Mouse (Mus musculus) limb, embryonic 10.5 days (tissue): ENCODE data around the gene Cyp2c23. TPM values are rescaled to one million over a fixed set of nuclear protein-coding genes. Genes with fewer than 3 reads are reported as not detected.
A peak's percentile ranks its signal among the peaks of the same experiment; 100 is the strongest.

ENCODE experiments used
- DNase-seq: peaks from one replicate; pipeline ENCODE4 v3.0.0-alpha.2; 2017; ENCODE audit warnings: low spot score
- H3K27ac ChIP-seq: fragments of 300-500 bp; sonication (generic); 2 replicates; pipeline ENCODE4 v1.5.1; 2016; ENCODE audit warnings: mild to moderate bottlenecking
- H3K27me3 ChIP-seq: fragments of 300-500 bp; sonication (generic); 2 replicates; pipeline ENCODE4 v1.6.1; 2016; ENCODE audit warnings: low read depth, mild to moderate bottlenecking; ENCODE audit not compliant: poor library complexity, severe bottlenecking
- H3K36me3 ChIP-seq: fragments of 300-500 bp; sonication (generic); 2 replicates; pipeline ENCODE4 v1.6.1; 2016; ENCODE audit warnings: mild to moderate bottlenecking, moderate library complexity
- H3K4me1 ChIP-seq: fragments of 300-500 bp; sonication (generic); 2 replicates; pipeline ENCODE4 v1.6.1; 2016
- H3K4me3 ChIP-seq: fragments of 300-500 bp; sonication (generic); 2 replicates; pipeline ENCODE4 v1.5.1; 2016; ENCODE audit warnings: mild to moderate bottlenecking, moderate library complexity
- H3K9me3 ChIP-seq: fragments of 300-500 bp; sonication (generic); replicated peaks from 2 replicates; pipeline ENCODE4 v1.6.1; 2016; ENCODE audit warnings: mild to moderate bottlenecking
- WGBS: fragments of 180-500 bp; shearing (Covaris S2); methylation state at CpG from one replicate; pipeline ENCODE4 v1.1.7; 2016; 5-methylcytosine and 5-hydroxymethylcytosine counted together
- polyA plus RNA-seq: library from polyadenylated mRNA; unstranded; fragments of >200 nt; fragmentation: Nextera tagmentation; extraction: Ambion mirVana; gene quantifications from 2 replicates; pipeline ENCODE4 v1.2.1, GENCODE M21; 2016

The Cyp2c23 gene
- polyA plus RNA-seq, 1 experiment from 2014 or later: not detected

DNA sequence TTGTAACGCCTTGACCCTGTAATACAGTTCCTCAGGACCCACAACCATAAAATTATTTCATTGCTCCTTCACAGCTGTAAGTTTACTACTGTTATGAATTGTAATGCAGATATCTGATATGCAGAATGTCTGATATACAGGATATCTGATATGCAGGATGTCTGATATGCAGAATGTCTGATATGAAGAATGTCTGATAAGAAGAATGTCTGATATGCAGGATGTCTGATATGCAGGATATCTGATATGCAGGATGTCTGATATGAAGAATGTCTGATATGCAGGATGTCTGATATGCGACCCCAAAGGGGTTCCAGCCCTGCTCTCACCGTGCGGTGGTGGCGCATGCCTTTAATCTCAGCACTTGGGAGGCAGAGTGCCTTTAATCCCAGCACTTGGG lies 47.0 kb downstream of the Cyp2c23 start:
- WGBS: 93% methylated on average over 5 of the region's 5 CpGs
- no peaks in the 10 kb centered on the region for H3K36me3 ChIP-seq
- DNase-seq: no peak
- H3K27ac ChIP-seq: no peak overlapping the region
- H3K9me3 ChIP-seq: no peaks in the 10 kb centered on the region
- H3K4me3 ChIP-seq: no peak overlapping the region
- peaks cover 20% of the 10 kb centered on the region for H3K27me3 ChIP-seq
- H3K4me1 ChIP-seq: peaks cover 8% of the 10 kb centered on the region

DNA sequence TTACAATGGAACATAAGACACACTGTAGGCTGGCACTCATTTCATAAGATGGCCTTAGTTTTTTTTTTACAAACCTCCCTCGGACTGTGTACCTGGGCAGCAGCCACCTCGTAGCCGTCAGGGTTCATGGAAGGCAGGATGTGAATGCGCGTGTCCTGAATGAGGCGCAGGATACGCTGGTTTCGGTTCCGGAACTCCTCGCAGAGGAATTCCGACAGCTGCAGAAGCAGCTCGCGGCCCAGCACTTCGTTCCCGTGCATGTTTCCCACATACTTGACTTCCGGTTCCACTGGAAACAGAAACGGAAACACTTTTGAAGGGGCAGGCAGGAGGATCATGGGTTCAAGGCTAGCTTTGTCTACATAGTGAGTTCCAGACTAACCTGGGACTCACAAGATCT lies 48.3 kb downstream of the Cyp2c23 start:
- H3K4me1 ChIP-seq: peaks cover under 1% of the 10 kb centered on the region
- no peak for DNase-seq
- H3K9me3 ChIP-seq: no peaks in the 10 kb centered on the region
- peaks cover 8% of the 10 kb centered on the region for H3K27me3 ChIP-seq
- H3K4me3 ChIP-seq: no peak overlapping the region
- no peak overlapping the region for H3K27ac ChIP-seq
- no peaks in the 10 kb centered on the region for H3K36me3 ChIP-seq
- 93% methylated on average over 17 of the region's 17 CpGs for WGBS

DNA sequence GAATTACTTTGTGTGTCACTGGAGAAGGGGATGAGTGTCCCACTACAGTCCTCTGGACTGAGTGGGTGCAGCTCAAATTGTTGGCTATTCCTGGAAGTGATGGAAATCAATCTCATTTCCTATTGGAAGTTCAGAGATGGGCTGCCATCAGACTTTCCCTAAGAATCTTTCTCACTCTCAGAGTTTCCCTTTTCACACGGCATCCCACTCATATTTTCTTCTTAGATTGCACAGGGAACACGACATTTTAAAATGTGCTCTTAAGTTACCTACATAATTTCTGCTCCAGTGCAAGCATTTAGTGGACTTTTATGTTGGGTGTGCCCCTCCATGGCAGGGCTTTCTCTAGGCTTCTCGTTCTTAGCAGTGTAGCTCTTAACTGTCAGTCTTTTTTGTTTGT lies 51.2 kb downstream of the Cyp2c23 start:
- Histone ChIP-seq H3K4me1 (no peaks in the 10 kb centered on the region), H3K36me3 (no peaks in the 10 kb centered on the region), H3K27me3 (no peaks in the 10 kb centered on the region), H3K9me3 (no peaks in the 10 kb centered on the region), H3K4me3 (no peak overlapping the region), H3K27ac (no peak overlapping the region)
- DNase-seq: no peak
- WGBS: 89% methylated on average over 3 of the region's 3 CpGs

DNA sequence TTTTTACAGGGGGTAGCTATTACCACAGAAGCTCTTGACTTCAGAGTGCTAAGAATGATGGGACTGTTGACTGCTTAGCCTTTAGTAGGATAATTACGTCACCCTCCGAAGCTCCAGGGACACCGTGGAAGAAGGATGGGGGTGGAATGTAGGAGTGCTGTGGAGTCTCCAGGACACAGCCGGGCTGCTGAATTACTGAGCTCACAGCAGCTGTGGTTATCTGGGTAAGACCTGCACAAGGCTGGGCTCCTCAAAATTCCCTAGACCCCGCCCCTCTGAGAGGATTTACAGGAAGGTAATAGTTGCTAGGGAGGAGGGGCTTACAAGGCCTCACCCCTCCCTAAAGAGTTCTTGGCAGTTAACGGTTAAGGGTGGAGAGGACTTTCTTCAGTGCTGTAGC lies 52.3 kb downstream of the Cyp2c23 start:
- H3K27me3 ChIP-seq: no peaks in the 10 kb centered on the region
- no peak overlapping the region for H3K4me3 ChIP-seq
- H3K36me3 ChIP-seq: no peaks in the 10 kb centered on the region
- no peak for DNase-seq
- 58% methylated on average over 6 of the region's 6 CpGs for WGBS
- no peak overlapping the region for H3K27ac ChIP-seq
- H3K4me1 ChIP-seq: no peaks in the 10 kb centered on the region
- no peaks in the 10 kb centered on the region for H3K9me3 ChIP-seq

DNA sequence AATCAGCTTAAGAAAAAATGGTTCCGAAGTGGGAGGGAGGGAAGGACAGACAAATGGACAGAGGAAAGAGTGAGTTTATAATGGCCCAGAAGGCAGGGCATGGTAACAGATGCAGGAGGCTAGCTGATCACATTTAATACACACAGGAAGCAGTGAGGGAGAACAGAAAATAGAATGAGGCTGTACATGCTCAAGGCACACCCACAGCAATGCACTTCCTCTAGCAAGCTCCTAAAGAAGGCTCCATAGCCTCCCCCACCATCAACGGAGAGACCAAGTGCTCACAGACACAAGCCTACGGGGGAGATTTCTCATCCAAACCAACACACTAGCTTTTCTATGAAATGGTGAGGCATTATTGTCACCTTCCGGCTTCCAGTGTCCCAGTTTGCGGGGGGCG lies 54.8 kb downstream of the Cyp2c23 start:
- DNase-seq: no peak

DNA sequence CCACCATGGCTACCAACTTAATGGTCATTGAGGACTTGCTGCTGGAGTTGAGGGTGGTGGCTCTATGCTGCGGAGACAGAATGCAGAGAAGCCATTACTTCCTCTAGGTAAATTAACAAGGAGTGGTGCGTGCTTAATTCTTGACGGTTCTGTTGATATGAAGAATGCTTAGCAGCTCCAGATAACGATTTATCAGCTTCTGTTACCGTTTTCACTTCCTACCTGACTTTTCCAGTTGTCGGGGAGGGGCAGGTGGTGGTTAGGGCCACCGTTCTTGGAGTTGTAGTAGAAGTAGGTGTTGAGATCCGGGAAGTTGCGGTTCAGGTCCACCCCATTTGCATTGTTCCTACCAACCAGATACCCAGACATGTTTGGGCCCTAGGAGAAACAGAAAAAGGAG lies 55.3 kb downstream of the Cyp2c23 start:
- Histone ChIP-seq H3K4me1 (no peaks in the 10 kb centered on the region), H3K36me3 (no peaks in the 10 kb centered on the region), H3K9me3 (no peaks in the 10 kb centered on the region), H3K27me3 (no peaks in the 10 kb centered on the region), H3K27ac (no peak overlapping the region), H3K4me3 (no peak overlapping the region)
- 88% methylated on average over 9 of the region's 9 CpGs for WGBS
- DNase-seq: no peak

More for the DNA sequence above, 54.8 kb downstream of the Cyp2c23 start:
- no peaks in the 10 kb centered on the region for H3K36me3 ChIP-seq
- H3K27me3 ChIP-seq: no peaks in the 10 kb centered on the region
- H3K27ac ChIP-seq: no peak overlapping the region
- H3K4me1 ChIP-seq: no peaks in the 10 kb centered on the region
- no peaks in the 10 kb centered on the region for H3K9me3 ChIP-seq
- H3K4me3 ChIP-seq: no peak overlapping the region
- WGBS: 92% methylated on average over 6 of the region's 6 CpGs

DNA sequence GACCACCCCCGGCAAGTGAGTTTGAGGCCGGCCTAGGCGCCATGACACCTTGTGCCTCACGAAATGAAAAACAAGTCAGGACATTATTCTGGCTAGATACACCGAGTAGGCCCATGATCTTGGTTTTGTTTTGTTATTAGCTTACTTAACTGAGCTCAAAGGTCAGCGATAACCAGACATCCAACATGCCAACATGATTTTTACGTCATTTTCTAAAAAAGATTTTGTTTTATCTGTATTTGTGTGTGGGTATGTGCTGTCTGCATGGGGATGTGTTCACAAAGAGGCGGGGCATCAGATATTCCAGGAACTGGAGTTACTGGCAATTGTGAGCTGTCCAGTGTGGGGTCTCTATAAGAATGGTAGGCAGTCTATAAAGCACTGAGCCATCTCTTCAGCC lies 56.9 kb downstream of the Cyp2c23 start:
- H3K9me3 ChIP-seq: no peaks in the 10 kb centered on the region
- H3K27me3 ChIP-seq: no peaks in the 10 kb centered on the region
- H3K36me3 ChIP-seq: no peaks in the 10 kb centered on the region
- no peaks in the 10 kb centered on the region for H3K4me1 ChIP-seq
- H3K27ac ChIP-seq: no peak overlapping the region
- H3K4me3 ChIP-seq: no peak overlapping the region
- WGBS: 93% methylated on average over 8 of the region's 8 CpGs
- DNase-seq: no peak

DNA sequence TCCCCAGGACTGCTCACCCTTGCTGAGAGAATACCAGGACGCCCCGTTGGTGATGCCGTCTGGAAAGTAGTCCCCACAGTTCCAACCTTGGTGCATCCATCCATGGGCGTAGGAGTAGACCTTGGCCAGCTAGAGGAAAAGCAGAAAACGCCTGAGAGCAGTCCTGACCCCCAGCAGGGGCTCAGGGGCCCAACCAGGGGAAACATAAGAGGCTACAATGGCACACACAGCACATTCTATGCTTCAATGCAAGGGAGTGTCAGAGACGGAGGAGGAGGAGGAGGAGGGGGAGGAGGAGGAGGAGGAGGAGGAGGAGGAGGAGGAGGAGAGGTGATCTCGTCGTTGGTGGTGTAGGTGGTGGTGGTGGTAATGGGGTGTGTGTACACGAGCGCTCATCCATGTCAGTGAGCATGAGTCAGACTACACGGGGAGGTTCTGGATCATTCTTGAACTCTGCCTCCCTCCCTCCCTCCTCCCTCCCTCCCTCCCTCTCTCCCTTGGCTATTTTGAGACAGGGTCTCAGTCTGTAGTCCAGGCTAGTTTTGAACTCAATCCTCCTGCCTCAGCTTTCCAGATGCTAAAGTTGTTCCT lies 60.5 kb downstream of the Cyp2c23 start:
- WGBS: 70% methylated on average over 10 of the region's 11 CpGs
- H3K27me3 ChIP-seq: no peaks in the 10 kb centered on the region
- no peak overlapping the region for H3K4me3 ChIP-seq
- H3K4me1 ChIP-seq: no peaks in the 10 kb centered on the region
- H3K36me3 ChIP-seq: no peaks in the 10 kb centered on the region
- H3K9me3 ChIP-seq: no peaks in the 10 kb centered on the region
- H3K27ac ChIP-seq: no peak overlapping the region
- DNase-seq: no peak

DNA sequence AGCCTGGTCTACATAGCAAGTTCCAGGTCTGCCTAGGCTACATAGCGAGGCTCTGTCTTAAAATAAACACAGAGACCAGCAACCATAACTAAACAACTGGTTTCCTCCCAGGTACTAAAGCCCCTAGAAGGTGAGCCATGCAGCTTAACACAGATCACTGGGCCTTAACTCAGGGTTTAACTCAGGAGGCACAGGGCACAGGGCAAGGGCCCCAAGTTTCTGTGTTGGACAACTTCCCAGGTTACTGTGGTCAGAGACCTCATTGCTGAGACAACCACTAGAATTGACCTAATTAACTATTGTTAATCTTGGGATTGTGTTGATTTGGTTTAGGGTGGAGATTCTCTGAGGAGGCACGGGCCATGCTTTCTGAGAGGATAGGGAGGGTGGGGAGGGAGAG lies 62.5 kb downstream of the Cyp2c23 start:
- Histone ChIP-seq H3K27ac (no peak overlapping the region), H3K36me3 (no peaks in the 10 kb centered on the region), H3K9me3 (no peaks in the 10 kb centered on the region), H3K4me1 (no peaks in the 10 kb centered on the region), H3K4me3 (no peak overlapping the region), H3K27me3 (no peaks in the 10 kb centered on the region)
- no peak for DNase-seq
- 79% methylated on average over 2 of the region's 2 CpGs for WGBS

DNA sequence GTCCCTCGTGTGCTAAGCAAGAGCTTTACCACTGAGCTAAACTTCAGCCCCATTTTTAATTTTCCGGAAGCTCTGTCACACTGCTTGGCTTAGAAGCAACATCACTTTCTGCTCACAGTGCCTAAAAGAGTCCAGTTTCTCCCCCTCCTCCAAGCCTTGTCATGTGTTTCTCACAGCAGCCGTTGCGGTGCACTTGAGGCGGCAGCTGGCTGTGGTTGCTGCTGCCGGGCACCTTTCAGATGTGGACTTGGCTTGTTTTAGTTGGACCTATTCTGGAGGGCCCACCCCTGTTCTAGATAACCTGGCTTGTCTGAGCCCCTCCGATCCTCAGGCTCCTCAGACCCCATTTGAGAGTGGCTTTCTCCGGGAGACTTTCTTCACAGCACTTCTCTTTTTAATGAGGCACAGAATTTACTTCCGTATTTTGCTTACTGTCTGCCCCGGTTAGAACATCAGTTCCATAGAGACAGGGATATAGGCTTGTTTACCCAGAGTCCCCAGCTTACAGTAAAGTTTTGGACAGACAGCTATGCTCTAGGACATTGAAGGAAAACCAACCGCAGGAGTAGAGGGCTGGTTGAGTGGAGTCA lies 63.4 kb downstream of the Cyp2c23 start:
- H3K27ac ChIP-seq: no peak overlapping the region
- DNase-seq: no peak
- H3K9me3 ChIP-seq: no peaks in the 10 kb centered on the region
- no peaks in the 10 kb centered on the region for H3K36me3 ChIP-seq
- no peaks in the 10 kb centered on the region for H3K27me3 ChIP-seq
- H3K4me1 ChIP-seq: no peaks in the 10 kb centered on the region
- H3K4me3 ChIP-seq: no peak overlapping the region
- 90% methylated on average over 11 of the region's 11 CpGs for WGBS

DNA sequence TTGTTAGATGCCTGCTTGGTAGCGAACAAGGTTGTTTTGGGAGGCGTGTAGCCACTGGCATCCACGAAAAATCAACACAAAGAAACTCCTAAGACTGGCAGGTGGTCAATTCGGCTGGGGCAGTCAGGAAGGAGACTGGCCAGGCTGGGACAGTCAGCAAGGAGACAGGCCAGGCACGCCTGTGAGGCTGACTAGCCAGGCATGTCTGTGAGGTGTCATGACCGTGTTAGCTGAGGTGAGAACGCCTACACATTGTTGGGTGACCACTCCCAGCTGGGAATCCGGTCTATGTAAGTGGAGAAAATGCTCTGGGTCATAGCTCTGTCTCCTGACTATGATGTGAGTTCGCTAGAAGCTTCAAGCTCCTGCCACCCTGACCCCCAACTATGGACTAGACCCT lies 66.2 kb downstream of the Cyp2c23 start:
- WGBS: 77% methylated on average over 9 of the region's 9 CpGs
- no peak overlapping the region for H3K27ac ChIP-seq
- DNase-seq: no peak
- H3K9me3 ChIP-seq: no peaks in the 10 kb centered on the region
- no peaks in the 10 kb centered on the region for H3K27me3 ChIP-seq
- H3K4me3 ChIP-seq: no peak overlapping the region
- H3K4me1 ChIP-seq: peaks cover 2% of the 10 kb centered on the region; the same call in 1 of the 2 replicates
- H3K36me3 ChIP-seq: no peaks in the 10 kb centered on the region

DNA sequence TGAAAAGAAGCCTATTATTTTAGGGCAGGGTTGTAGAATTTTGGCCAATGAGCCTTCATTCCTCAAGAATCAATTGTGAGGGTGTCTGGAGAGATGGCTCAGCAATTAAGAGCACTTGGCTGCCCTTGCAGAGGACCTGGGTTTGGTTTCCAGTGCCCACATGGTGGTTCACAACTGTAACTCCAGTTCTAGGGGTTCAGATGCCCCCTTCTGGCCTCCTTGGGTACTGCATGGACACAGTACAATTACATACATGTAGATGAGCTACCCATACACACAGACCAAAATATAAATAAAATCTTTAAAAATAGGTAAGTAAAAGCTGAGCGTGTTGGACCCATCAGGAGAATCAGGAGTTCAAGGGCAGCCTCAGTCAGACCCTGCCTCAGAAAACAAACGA lies 67.8 kb downstream of the Cyp2c23 start:
- 75% methylated on average over 2 of the region's 2 CpGs for WGBS
- no peak for DNase-seq
- no peaks in the 10 kb centered on the region for H3K36me3 ChIP-seq
- no peak overlapping the region for H3K4me3 ChIP-seq
- peaks cover 7% of the 10 kb centered on the region for H3K4me1 ChIP-seq
- H3K27ac ChIP-seq: no peak overlapping the region
- no peaks in the 10 kb centered on the region for H3K27me3 ChIP-seq
- no peaks in the 10 kb centered on the region for H3K9me3 ChIP-seq

DNA sequence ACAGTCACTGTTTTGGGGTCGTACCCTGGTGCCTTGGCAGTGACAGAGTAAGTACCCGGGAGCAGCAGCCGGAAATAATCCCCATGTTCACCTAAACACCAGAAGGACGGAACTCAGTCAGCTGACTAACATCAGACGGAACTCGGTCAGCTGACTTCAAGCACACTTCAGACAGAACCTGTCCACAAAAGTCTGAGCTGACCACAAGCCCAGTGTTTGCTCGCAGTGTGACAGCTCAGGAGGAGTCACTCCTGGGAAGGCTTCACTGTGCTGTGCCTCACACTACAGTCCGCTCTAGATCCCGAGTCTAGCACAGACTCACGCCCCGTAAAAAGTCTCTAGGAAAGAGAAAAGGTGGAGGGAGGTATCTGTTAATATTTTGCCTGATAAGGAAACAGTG lies 69.0 kb downstream of the Cyp2c23 start:
- WGBS: 90% methylated on average over 11 of the region's 11 CpGs
- Histone ChIP-seq H3K27ac (no peak overlapping the region), H3K9me3 (no peaks in the 10 kb centered on the region), H3K4me3 (no peak overlapping the region), H3K36me3 (no peaks in the 10 kb centered on the region), H3K27me3 (no peaks in the 10 kb centered on the region), H3K4me1 (peaks cover 7% of the 10 kb centered on the region)
- no peak for DNase-seq

DNA sequence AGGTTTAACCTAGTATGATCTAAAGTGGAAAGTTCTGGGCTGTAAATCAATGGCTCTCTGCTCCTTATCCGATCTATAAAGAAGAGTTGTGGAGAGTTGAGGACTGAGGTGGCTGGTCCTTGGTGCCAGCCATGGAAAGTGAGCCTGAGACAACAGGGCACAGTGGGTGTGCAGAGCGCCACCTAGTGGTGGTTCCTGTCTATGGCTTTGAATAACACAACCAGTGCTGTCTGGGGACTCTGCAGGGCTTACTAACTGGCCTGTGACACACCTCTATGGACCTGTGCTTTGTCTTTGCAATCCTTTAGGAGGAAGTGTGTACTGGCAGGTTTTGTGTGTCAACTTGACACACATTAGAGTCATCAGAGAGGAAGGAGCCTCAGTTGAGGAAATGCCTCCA lies 69.8 kb downstream of the Cyp2c23 start:
- Histone ChIP-seq H3K27me3 (no peaks in the 10 kb centered on the region), H3K36me3 (no peaks in the 10 kb centered on the region), H3K4me1 (peaks cover 7% of the 10 kb centered on the region), H3K4me3 (no peak overlapping the region), H3K27ac (no peak overlapping the region), H3K9me3 (no peaks in the 10 kb centered on the region)
- 30% methylated on average over 2 of the region's 2 CpGs for WGBS
- peak; percentile 86 for DNase-seq
